Mouse (Mus musculus) T-helper 1 cell (primary cell): ENCODE data around the gene Gm14743.
"Not testable (repeated sequence)": the region's sequence is repeated elsewhere in the genome, so short reads cannot be mapped to it uniquely, and the experiment has no call there.

ENCODE experiments used
- in situ Hi-C: fragments of 300-600 bp; cut with MboI, MseI; formaldehyde crosslinking; loops from one replicate; pipeline ENCODE4 v1.15.1; 2025; ENCODE audit warnings: high pct_unique_total_duplicates

Gm14743 gene

DNA sequence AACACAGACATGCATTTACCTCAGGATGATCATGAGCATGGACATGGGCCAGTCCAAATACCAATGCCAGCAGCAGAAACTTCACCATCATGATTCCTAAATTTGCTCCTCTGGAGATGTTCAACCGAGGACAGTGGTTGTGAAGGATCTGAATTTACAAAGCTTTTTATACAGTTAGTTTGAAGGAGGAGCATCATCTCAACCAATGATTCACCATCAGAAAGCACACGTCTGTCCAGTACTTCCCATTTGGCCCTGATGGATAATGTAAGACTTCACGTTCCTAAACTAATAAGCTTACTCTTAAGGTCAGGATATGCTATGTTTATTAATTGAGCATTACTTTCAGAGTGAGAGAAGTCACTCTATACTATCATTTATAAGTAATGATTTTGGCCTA, at the start of gene Gm14743:
Gene Gm14743, minus strand, starts transcription at position 101 of the 400 bp plus-strand sequence.
- in situ Hi-C loops: loop anchor here (5.0 kb wide), 1 partner anchor 64 kb away; no protein-coding TSS in a partner anchor

DNA sequence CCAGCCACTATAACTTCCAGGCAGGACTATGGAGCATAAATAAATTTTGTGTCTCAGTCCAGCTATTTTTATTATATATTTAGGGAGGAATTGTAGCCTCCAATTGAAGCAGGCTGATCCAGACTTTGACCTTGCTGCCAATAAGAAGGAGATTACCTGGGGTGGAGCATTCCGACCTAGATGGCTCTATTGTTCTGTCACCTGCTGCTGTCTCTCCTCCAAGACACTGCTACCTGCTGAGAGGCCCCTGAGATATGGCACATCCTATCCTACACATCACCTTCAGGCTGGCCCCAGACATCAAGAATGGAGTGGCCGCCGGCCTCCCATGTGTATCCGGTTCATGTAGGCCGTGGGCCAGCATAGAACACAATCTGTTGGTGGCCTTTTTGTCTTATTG, 42.9 kb downstream of the Gm14743 start:
- in situ Hi-C loops: no loop called here

DNA sequence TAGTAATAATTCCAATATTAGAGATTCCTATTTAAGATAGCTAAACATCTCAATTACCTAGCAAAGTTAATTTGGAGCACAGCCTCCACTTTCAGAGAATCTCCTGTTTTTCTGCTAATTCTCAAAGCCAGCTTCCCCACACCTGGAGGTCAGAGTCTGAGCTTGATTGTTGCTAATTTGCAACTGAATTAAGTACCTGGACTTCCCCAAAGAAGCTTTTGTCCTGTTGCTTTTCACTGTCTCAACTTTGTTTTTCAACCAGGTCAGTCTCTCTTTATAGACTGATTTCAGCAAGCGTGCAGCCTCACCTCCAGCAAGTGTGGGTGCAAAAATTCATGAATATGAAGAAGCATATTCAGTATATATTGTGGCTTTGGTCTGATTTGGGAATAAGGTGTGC, 43.5 kb downstream of the Gm14743 start:
- in situ Hi-C loops: not testable (repeated sequence)
